Mouse (Mus musculus): ENCODE results near the gene Wnt7b.

GRCm38 (mm10) chr15:85602733-85603132 is 20.5 kb upstream of the Wnt7b start:
- TF ChIP-seq CTCF (IDR thresholded peaks at IDR 0.05; ENCODE audit: extremely low read depth, insufficient read length, insufficient replicate concordance, low read depth, low read length) (no peak), POLR2A (IDR thresholded peaks at IDR 0.05; ENCODE audit: low read depth, low read length) (no peak)
